Mouse (Mus musculus): ENCODE measurements at regions not wholly inside any gene's neighbourhood (a gene's known extent, or its start where the extent isn't known, plus 50 kb on each side); places are given as distances from the start of the nearest gene placed in this dataset.

- Histone ChIP-seq H3K9ac (no peak overlapping the region), H3K4me3 (replicated peaks) (no peak overlapping the region), H3K4me1 (no peaks in the 10 kb centered on the region; the same call in 1 of the 2 replicates), H3K9me3 (replicated peaks) (no peaks in the 10 kb centered on the region), H3K36me3 (no peaks in the 10 kb centered on the region), H3K27ac (replicated peaks) (no peak overlapping the region), H3K27me3 (no peaks in the 10 kb centered on the region), H3K4me2 (replicated peaks) (no peak overlapping the region)
- 57% methylated on average over 9 of the region's 9 CpGs for WGBS
- ATAC-seq (ENCODE audit: insufficient number of reproducible peaks, low FRiP score, low TSS enrichment, low read depth) = no peak
Observed at GRCm38 (mm10) chr13:53584504-53585130, 111.7 kb upstream of the Msx2 start.

DNA sequence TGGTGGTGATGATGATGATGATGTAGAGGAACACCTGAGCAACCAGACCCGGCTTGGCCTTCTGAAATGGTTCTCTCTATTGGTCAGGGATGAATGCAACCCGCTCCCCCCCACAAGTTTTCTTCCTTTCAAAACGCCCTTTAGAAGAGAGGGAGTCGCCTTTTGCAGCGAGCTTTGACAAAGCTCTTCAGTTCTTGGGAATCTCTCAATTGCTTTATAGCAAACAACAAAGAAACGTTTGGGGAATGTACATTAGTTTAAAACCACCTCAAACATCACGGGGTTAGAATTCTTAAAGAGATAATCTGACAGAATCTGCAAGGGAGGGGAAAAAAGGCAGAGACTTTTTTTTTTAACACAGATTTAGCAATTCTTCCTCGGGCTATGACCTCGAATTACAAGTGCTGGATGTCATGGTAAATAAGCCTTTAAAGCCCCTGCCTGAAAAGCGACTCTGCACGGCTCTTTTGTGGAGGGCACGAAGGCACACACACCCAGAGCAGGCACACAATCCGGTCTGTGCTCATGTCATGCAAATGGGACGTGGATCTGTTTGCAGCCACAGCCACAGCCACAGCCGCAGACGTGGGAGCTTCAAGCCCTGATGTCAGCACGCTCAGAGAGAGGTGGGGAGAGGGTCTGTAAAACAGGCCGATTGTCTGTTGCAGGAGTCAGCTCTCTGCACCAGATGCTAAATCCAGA lies 81.2 kb upstream of the Msx2 start:
- H3K27ac ChIP-seq (replicated peaks) = no peak overlapping the region
- 13% methylated on average over 18 of the region's 18 CpGs for WGBS

DNA sequence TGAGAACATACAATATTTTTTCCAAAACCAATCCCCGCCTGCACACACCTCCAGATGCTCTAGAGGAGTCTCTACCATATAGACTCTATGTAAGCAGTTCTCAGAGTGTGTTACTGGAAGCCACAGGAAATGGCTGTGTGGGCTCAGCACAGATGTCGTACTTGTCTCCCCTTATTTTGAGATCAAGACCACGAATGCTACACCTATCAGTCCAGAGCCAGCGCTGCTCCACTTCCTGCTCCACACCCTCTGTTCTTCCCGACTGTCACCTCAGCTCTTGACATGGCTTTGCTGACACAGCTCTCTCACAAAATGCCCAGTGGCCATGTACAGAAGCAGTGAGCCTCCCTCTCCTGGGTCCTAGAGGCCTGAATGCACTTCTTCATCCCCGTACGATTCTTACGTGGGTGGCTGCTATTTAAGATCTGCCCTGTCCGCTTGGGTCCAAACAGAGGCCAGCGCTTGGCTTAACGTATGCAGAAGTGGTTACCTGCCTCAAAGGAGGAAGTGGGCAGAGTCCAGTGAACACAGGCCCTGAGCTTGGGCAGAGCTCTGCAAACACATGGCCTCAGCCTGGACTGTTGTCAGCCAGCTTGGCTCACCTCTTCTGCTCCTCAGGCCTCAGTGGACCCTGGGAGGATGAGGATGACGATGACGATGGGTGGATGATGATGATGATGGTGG lies 80.5 kb upstream of the Msx2 start:
- no peak overlapping the region for H3K4me3 ChIP-seq (replicated peaks)
- no peaks in the 10 kb centered on the region for H3K9me3 ChIP-seq (replicated peaks)
- peaks cover 7% of the 10 kb centered on the region for H3K27me3 ChIP-seq
- WGBS = 48% methylated on average over 13 of the region's 13 CpGs
- no peaks in the 10 kb centered on the region for H3K36me3 ChIP-seq
- peaks cover 15% of the 10 kb centered on the region for H3K4me1 ChIP-seq
- no peak overlapping the region for H3K4me2 ChIP-seq (replicated peaks)
- no peak overlapping the region for H3K9ac ChIP-seq
- H3K27ac ChIP-seq (replicated peaks) = no peak overlapping the region
- ATAC-seq (ENCODE audit: insufficient number of reproducible peaks, low FRiP score, low TSS enrichment, low read depth) = no peak

More for the DNA sequence above, 81.2 kb upstream of the Msx2 start:
- H3K4me3 ChIP-seq (replicated peaks) = no peak overlapping the region
- no peaks in the 10 kb centered on the region for H3K9me3 ChIP-seq (replicated peaks)
- H3K27me3 ChIP-seq = peaks cover 5% of the 10 kb centered on the region
- H3K36me3 ChIP-seq = no peaks in the 10 kb centered on the region
- peaks cover 11% of the 10 kb centered on the region for H3K4me1 ChIP-seq
- no peak overlapping the region for H3K9ac ChIP-seq
- H3K4me2 ChIP-seq (replicated peaks) = no peak overlapping the region
- ATAC-seq (ENCODE audit: insufficient number of reproducible peaks, low FRiP score, low TSS enrichment, low read depth) = no peak

DNA sequence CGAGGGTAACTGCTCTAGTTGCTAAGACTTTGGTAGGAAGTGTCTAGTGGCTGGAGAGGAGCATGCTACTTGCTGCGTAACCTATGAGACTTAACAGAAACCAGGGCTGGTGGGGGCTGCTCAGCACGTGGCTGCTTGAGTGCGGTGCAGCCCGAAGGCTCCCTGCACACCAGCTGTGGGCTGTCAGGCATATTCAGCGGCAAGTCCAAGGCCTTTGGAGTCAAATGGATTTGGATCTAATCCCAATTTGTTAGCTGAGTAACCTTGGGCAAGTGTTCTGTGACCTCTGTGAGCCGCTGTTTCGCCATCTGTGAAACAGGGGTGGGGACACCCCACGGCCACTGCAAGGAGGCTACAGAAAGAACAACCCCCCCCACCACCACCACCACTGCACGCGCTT lies 75.5 kb upstream of the Msx2 start:
- Histone ChIP-seq H3K27me3 (peaks cover 7% of the 10 kb centered on the region), H3K4me3 (replicated peaks) (no peak overlapping the region), H3K4me1 (peaks cover 12% of the 10 kb centered on the region), H3K27ac (replicated peaks) (no peak overlapping the region), H3K9ac (no peak overlapping the region), H3K9me3 (replicated peaks) (no peaks in the 10 kb centered on the region), H3K4me2 (replicated peaks) (no peak overlapping the region), H3K36me3 (no peaks in the 10 kb centered on the region)
- no peak for ATAC-seq (ENCODE audit: insufficient number of reproducible peaks, low FRiP score, low TSS enrichment, low read depth)
- WGBS = 40% methylated on average over 11 of the region's 11 CpGs

- WGBS = 17% methylated on average over 5 of the region's 5 CpGs
- no peak overlapping the region for H3K27ac ChIP-seq (replicated peaks)
- peaks cover 10% of the 10 kb centered on the region; the same call in 1 of the 2 replicates for H3K27me3 ChIP-seq
- H3K9ac ChIP-seq = no peak overlapping the region
- H3K4me3 ChIP-seq (replicated peaks) = no peak overlapping the region
- no peaks in the 10 kb centered on the region for H3K36me3 ChIP-seq
- ATAC-seq (ENCODE audit: insufficient number of reproducible peaks, low FRiP score, low TSS enrichment, low read depth) = no peak
- no peak overlapping the region for H3K4me2 ChIP-seq (replicated peaks)
- H3K4me1 ChIP-seq = peaks cover 10% of the 10 kb centered on the region
- no peaks in the 10 kb centered on the region for H3K9me3 ChIP-seq (replicated peaks)
Observed at GRCm38 (mm10) chr13:53543291-53543690, 70.4 kb upstream of the Msx2 start.

DNA sequence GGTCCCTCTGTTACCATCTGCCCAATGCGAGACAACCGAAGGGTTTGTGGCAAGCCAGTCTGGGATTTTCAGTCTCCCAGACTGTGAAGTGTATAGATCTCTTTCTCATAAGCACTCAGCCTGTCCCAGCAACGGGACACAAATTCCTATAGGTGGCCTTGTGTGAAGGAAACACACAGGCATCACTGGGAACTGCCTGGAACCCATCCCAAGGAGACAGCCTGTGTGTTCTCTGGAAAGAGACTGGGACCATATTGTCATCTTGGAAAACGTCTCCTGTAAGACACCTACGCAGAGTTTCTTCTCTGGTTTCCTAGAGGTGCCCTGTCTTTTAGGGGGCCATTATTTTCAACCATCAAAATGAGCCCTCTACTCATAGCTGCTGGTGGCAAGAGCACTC lies 66.9 kb upstream of the Msx2 start:
- no peak for ATAC-seq (ENCODE audit: insufficient number of reproducible peaks, low FRiP score, low TSS enrichment, low read depth)
- 89% methylated on average over 5 of the region's 5 CpGs for WGBS

DNA sequence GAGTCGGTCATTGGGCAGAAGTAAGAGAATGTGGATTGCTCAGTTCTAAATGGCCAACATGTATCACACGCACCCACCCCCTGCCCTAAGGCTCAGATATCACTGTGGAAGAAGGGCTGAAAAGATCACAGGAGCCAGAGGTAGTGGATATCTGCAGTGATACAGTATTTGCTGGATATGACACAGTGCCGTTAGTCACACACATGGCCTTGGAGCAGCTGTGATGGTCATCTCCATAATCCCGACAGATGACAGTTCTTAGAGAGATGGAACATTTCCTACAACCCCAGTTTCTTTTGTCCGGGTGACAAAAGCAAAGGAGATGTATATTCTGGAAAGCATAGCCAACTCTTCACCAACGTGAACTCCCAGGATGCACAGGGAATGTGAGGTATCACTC lies 65.1 kb upstream of the Msx2 start:
- peaks cover 7% of the 10 kb centered on the region; the same call in 1 of the 2 replicates for H3K27me3 ChIP-seq
- WGBS = 84% methylated on average over 6 of the region's 6 CpGs
- no peaks in the 10 kb centered on the region for H3K9me3 ChIP-seq (replicated peaks)
- H3K9ac ChIP-seq = no peak overlapping the region
- ATAC-seq (ENCODE audit: insufficient number of reproducible peaks, low FRiP score, low TSS enrichment, low read depth) = no peak
- H3K4me1 ChIP-seq = peaks cover 3% of the 10 kb centered on the region; the same call in 1 of the 2 replicates
- no peak overlapping the region for H3K4me2 ChIP-seq (replicated peaks)
- no peak overlapping the region for H3K4me3 ChIP-seq (replicated peaks)
- H3K36me3 ChIP-seq = no peaks in the 10 kb centered on the region
- no peak overlapping the region for H3K27ac ChIP-seq (replicated peaks)

More for the DNA sequence above, 66.9 kb upstream of the Msx2 start:
- Histone ChIP-seq H3K36me3 (no peaks in the 10 kb centered on the region), H3K4me1 (0 out of 2 replicates have a peak, but pooled peaks cover 3% of the 10 kb centered on the region), H3K27ac (replicated peaks) (no peak overlapping the region), H3K9ac (no peak overlapping the region), H3K4me2 (replicated peaks) (no peak overlapping the region), H3K4me3 (replicated peaks) (no peak overlapping the region), H3K9me3 (replicated peaks) (no peaks in the 10 kb centered on the region), H3K27me3 (peaks cover 7% of the 10 kb centered on the region; the same call in 1 of the 2 replicates)

- no peak for ATAC-seq (ENCODE audit: insufficient number of reproducible peaks, low FRiP score, low TSS enrichment, low read depth)
- Histone ChIP-seq H3K9me3 (replicated peaks) (no peaks in the 10 kb centered on the region), H3K9ac (no peak overlapping the region), H3K4me3 (replicated peaks) (no peak overlapping the region), H3K27ac (replicated peaks) (no peak overlapping the region), H3K4me1 (peaks cover 7% of the 10 kb centered on the region; the same call in 1 of the 2 replicates), H3K4me2 (replicated peaks) (no peak overlapping the region), H3K36me3 (no peaks in the 10 kb centered on the region), H3K27me3 (peaks cover 7% of the 10 kb centered on the region; the same call in 1 of the 2 replicates)
- WGBS = 82% methylated on average over 10 of the region's 10 CpGs
Observed at GRCm38 (mm10) chr13:53535781-53536425, 63.0 kb upstream of the Msx2 start.

- no peaks in the 10 kb centered on the region for H3K9me3 ChIP-seq (replicated peaks)
- H3K4me3 ChIP-seq (replicated peaks) = no peak overlapping the region
- H3K27ac ChIP-seq (replicated peaks) = no peak overlapping the region
- H3K4me2 ChIP-seq (replicated peaks) = no peak overlapping the region
- no peak overlapping the region for H3K9ac ChIP-seq
- H3K4me1 ChIP-seq = peaks cover 12% of the 10 kb centered on the region; the same call in 1 of the 2 replicates
- H3K36me3 ChIP-seq = no peaks in the 10 kb centered on the region
- H3K27me3 ChIP-seq = no peaks in the 10 kb centered on the region; the same call in 1 of the 2 replicates
- 25% methylated on average over 8 of the region's 8 CpGs for WGBS
- no peak for ATAC-seq (ENCODE audit: insufficient number of reproducible peaks, low FRiP score, low TSS enrichment, low read depth)
Observed at GRCm38 (mm10) chr13:53533738-53534137, 60.9 kb upstream of the Msx2 start.

DNA sequence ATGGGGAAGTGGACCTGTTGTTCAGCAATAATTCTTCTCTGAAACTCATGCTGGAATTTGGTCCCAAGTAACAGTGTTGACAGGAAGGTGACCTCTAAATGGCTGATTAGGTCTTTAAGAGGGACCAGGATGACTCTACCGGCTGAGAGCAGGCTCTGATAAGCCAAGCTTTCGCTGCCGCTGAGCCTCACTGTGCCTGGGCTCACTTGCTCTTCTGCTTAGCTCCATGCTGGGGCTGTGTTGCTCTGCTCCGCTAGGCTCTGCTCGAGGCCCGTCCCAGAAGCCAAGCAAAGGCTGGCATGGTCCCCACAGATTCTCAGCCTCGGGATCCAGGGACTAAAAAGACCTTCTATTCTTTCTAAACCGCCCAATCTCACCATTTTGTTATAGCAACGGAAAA lies 54.0 kb upstream of the Msx2 start:
- 81% methylated on average over 9 of the region's 9 CpGs for WGBS
- H3K9me3 ChIP-seq (replicated peaks) = no peaks in the 10 kb centered on the region
- H3K27ac ChIP-seq (replicated peaks) = no peak overlapping the region
- no peak overlapping the region for H3K9ac ChIP-seq
- no peak overlapping the region for H3K4me3 ChIP-seq (replicated peaks)
- 0 out of 2 replicates have a peak, but pooled peaks cover 2% of the 10 kb centered on the region for H3K27me3 ChIP-seq
- H3K4me1 ChIP-seq = 0 out of 2 replicates have a peak, but pooled peaks cover 16% of the 10 kb centered on the region
- no peaks in the 10 kb centered on the region for H3K36me3 ChIP-seq
- ATAC-seq (ENCODE audit: insufficient number of reproducible peaks, low FRiP score, low TSS enrichment, low read depth) = no peak
- H3K4me2 ChIP-seq (replicated peaks) = no peak overlapping the region

DNA sequence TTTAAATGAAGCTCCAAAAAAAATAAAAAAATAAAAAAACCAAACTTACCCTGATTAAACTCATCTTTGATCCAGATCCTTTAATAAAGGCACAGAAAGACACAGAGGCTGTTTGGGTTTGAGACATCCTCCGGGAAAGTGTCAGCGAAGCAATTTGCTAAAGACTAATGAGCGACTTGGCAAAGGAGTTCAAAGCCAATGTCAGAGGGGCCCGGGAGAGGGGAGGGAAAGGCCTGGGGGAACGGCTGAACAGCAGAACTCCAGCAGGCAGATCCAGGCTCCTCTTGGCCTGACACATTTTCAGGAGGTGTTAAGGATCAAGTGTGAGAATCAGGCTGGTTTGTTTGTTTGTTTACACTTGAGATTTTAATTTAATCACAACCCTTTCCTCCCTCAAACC lies 49.9 kb upstream of the Msx2 start:
- H3K9ac ChIP-seq = no peak overlapping the region
- H3K4me2 ChIP-seq (replicated peaks) = no peak overlapping the region
- 34% methylated on average over 5 of the region's 5 CpGs for WGBS
- no peak for ATAC-seq (ENCODE audit: insufficient number of reproducible peaks, low FRiP score, low TSS enrichment, low read depth)
- no peaks in the 10 kb centered on the region for H3K36me3 ChIP-seq
- no peak overlapping the region for H3K4me3 ChIP-seq (replicated peaks)
- H3K4me1 ChIP-seq = peaks cover 28% of the 10 kb centered on the region
- H3K27me3 ChIP-seq = 0 out of 2 replicates have a peak, but pooled peaks cover 2% of the 10 kb centered on the region
- H3K9me3 ChIP-seq (replicated peaks) = no peaks in the 10 kb centered on the region
- H3K27ac ChIP-seq (replicated peaks) = no peak overlapping the region

All from embryonic facial prominence, embryonic 15.5 days (tissue).